Mouse (Mus musculus) forebrain, embryonic 16.5 days (tissue): ENCODE measurements around the gene Ap2b1. TPM values are rescaled to one million over a fixed set of nuclear protein-coding genes. Genes with fewer than 3 reads are reported as not detected.

ENCODE experiments used
- ATAC-seq: fragments of 200-750 bp; cut with Nextera tagmentation; 2 replicates; pipeline ENCODE4 v1.8.0; 2017; ENCODE audit warnings: mild to moderate bottlenecking, moderate library complexity
- H3K27ac ChIP-seq: fragments of 300-500 bp; sonication (generic); 2 replicates; pipeline ENCODE4 v1.5.1; 2014; ENCODE audit warnings: low read length, control low read depth
- H3K27me3 ChIP-seq: fragments of 300-500 bp; sonication (generic); replicated peaks from 2 replicates; pipeline ENCODE4 v1.6.1; 2014; ENCODE audit warnings: low read length; ENCODE audit not compliant: control insufficient read depth, insufficient read depth
- H3K36me3 ChIP-seq: fragments of 300-500 bp; sonication (generic); 2 replicates; pipeline ENCODE4 v1.6.1; 2014; ENCODE audit not compliant: control insufficient read depth, insufficient read depth
- H3K4me1 ChIP-seq: fragments of 300-500 bp; sonication (generic); replicated peaks from 2 replicates; pipeline ENCODE4 v1.6.1; 2014; ENCODE audit warnings: low read length; ENCODE audit not compliant: control insufficient read depth, insufficient read depth
- H3K4me2 ChIP-seq: fragments of 300-500 bp; sonication (generic); 2 replicates; pipeline ENCODE4 v1.6.1; 2014; ENCODE audit warnings: mild to moderate bottlenecking, low read length, control low read depth
- H3K4me3 ChIP-seq: fragments of 300-500 bp; sonication (generic); replicated peaks from 2 replicates; pipeline ENCODE4 v1.5.1; 2014; ENCODE audit warnings: mild to moderate bottlenecking, low read length, control low read depth
- H3K9ac ChIP-seq: fragments of 300-500 bp; sonication (generic); replicated peaks from 2 replicates; pipeline ENCODE4 v1.6.1; 2014; ENCODE audit warnings: low read depth, low read length, control low read depth
- H3K9me3 ChIP-seq: fragments of 300-500 bp; sonication (generic); 2 replicates; pipeline ENCODE4 v1.6.1; 2016; ENCODE audit warnings: low read length; ENCODE audit not compliant: control insufficient read depth
- WGBS: fragments of 180-500 bp; shearing (Covaris S2); extraction: QIAGEN DNeasy Blood & Tissue Kit; methylation state at CpG from one replicate; pipeline ENCODE4 v1.1.7; 2014; 5-methylcytosine and 5-hydroxymethylcytosine counted together
- polyA plus RNA-seq: library from polyadenylated mRNA; unstranded; fragments of >200 nt; fragmentation: Nextera tagmentation; extraction: Ambion mirVana; gene quantifications from 2 replicates; pipeline ENCODE4 v1.2.1, GENCODE M21; 2015

The Ap2b1 gene
- polyA plus RNA-seq, 1 experiment from 2014 or later = 122 TPM

DNA sequence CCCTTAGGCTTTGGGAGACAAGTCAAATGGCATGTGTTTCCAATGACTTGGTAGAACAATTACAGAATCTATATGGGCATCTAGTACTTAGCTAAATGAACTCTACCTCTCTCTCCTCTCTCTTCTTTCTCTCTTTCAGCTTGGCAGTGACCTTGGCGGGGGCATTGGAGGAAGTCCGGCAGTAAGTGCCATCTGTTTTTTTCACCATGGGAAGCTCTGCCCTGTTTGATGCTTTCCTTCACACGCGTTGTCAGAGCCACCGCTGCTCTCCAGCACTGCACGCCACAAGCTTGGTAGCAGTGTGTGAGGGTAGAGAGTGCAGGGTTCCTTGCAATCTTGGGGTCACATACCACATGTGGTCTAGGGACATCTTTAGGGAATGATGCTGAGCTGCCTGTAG, 65.8 kb downstream of the Ap2b1 start:
- Histone ChIP-seq H3K4me3 (no peak overlapping the region), H3K4me1 (peaks cover 3% of the 10 kb centered on the region; the same call in 1 of the 2 replicates), H3K27ac (no peak overlapping the region), H3K9ac (no peak overlapping the region), H3K9me3 (no peaks in the 10 kb centered on the region), H3K36me3 (peaks cover 22% of the 10 kb centered on the region), H3K4me2 (no peak overlapping the region), H3K27me3 (no peaks in the 10 kb centered on the region)
- WGBS = 89% methylated on average over 6 of the region's 6 CpGs
- no peak for ATAC-seq

GRCm38 (mm10) chr11:83371267-83371666, 72.4 kb downstream of the Ap2b1 start:
- 85% methylated on average over 4 of the region's 4 CpGs for WGBS
- Histone ChIP-seq H3K4me2 (no peak overlapping the region), H3K9me3 (no peaks in the 10 kb centered on the region), H3K9ac (no peak overlapping the region), H3K36me3 (peaks cover 28% of the 10 kb centered on the region), H3K27ac (no peak overlapping the region), H3K4me1 (no peaks in the 10 kb centered on the region), H3K4me3 (no peak overlapping the region), H3K27me3 (no peaks in the 10 kb centered on the region)
- no peak for ATAC-seq

GRCm38 (mm10) chr11:83379745-83380341, 81.0 kb downstream of the Ap2b1 start:
- WGBS = 87% methylated on average over 7 of the region's 7 CpGs
- ATAC-seq = no peak
- Histone ChIP-seq H3K9ac (no peak overlapping the region), H3K4me1 (peaks cover 3% of the 10 kb centered on the region), H3K4me2 (no peak overlapping the region), H3K36me3 (peaks cover 6% of the 10 kb centered on the region), H3K27ac (no peak overlapping the region), H3K27me3 (no peaks in the 10 kb centered on the region), H3K9me3 (no peaks in the 10 kb centered on the region), H3K4me3 (no peak overlapping the region)

DNA sequence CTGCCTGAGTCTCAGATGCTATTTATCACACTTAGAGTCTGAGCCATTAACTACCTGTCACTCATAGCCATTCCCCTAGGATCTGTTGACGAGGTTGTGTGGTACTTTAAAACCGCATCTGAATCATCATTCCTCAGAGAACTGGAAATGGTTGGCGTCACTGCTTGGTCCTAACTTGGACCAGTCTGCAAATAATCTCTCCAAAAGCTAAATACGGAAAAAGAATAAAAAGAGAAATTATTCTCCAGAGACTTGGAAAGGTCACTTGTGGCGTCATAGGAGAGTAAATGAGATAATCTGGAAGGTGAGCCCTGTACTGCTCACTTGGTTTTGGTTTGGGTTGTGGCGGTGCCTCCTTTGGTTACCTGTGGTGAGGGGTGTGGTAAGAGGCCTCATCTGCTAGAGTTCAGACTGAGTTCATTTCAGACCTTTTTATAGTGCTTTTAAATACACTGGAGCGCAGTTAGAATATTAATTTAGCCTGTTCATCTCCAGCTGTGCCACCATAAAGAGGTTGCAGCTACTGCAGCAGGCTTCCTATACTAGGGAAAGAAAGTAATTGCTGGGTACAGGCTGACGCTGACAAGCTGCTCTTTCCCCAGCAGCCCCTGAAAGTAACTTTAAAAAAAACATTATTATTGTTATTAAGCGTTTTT, 84.2 kb downstream of the Ap2b1 start:
- no peak overlapping the region for H3K4me3 ChIP-seq
- 31% methylated on average over 9 of the region's 9 CpGs for WGBS
- no peaks in the 10 kb centered on the region for H3K9me3 ChIP-seq
- peaks cover 3% of the 10 kb centered on the region for H3K4me1 ChIP-seq
- H3K36me3 ChIP-seq = peaks cover 1% of the 10 kb centered on the region; the same call in 1 of the 2 replicates
- H3K9ac ChIP-seq = no peak overlapping the region
- peak overlapping the region; percentile 5; the same call in 1 of the 2 replicates for H3K27ac ChIP-seq
- peak; percentile 68 for ATAC-seq
- no peak overlapping the region for H3K4me2 ChIP-seq
- H3K27me3 ChIP-seq = no peaks in the 10 kb centered on the region

DNA sequence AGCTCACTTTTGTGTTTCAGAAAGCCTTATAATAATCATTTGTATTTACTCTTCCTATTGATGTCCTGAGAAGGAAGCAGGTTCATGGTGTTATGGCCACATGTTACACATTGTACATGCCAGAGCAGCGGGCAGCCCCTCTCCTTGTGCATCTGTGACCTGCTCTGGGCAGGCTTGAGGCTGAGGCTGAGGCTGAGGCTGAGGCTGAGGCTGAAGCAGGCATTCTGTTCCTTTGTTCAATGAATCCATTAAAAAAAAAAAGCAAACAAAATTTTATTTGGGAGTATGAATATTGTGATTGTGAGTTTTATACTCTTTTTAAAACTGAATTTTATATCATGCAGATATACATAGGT, 84.7 kb downstream of the Ap2b1 start:
- 59% methylated on average over 1 of the region's 1 CpGs for WGBS
- peaks cover 3% of the 10 kb centered on the region for H3K4me1 ChIP-seq
- no peaks in the 10 kb centered on the region for H3K27me3 ChIP-seq
- no peak overlapping the region for H3K4me3 ChIP-seq
- H3K27ac ChIP-seq = peak overlapping the region; percentile 70
- no peak overlapping the region for H3K9ac ChIP-seq
- no peaks in the 10 kb centered on the region for H3K9me3 ChIP-seq
- peak; percentile 52; the same call in 1 of the 2 replicates for ATAC-seq
- H3K4me2 ChIP-seq = no peak overlapping the region
- H3K36me3 ChIP-seq = no peaks in the 10 kb centered on the region

- Histone ChIP-seq H3K9ac (no peak overlapping the region), H3K4me3 (no peak overlapping the region), H3K4me1 (peaks cover 15% of the 10 kb centered on the region), H3K27ac (peak overlapping the region; percentile 45), H3K27me3 (no peaks in the 10 kb centered on the region), H3K4me2 (no peak overlapping the region), H3K36me3 (peaks cover 22% of the 10 kb centered on the region), H3K9me3 (no peaks in the 10 kb centered on the region)
- 90% methylated on average over 4 of the region's 4 CpGs for WGBS
- ATAC-seq = no peak
These were observed 94.2 kb downstream of the Ap2b1 start for GRCm38 (mm10) chr11:83393062-83393461.

- H3K4me2 ChIP-seq = no peak overlapping the region
- H3K36me3 ChIP-seq = peaks cover 27% of the 10 kb centered on the region
- peaks cover 15% of the 10 kb centered on the region for H3K4me1 ChIP-seq
- peak; percentile 88 for ATAC-seq
- H3K9me3 ChIP-seq = no peaks in the 10 kb centered on the region
- no peak overlapping the region for H3K4me3 ChIP-seq
- H3K27me3 ChIP-seq = no peaks in the 10 kb centered on the region
- H3K9ac ChIP-seq = no peak overlapping the region; the same call in 1 of the 2 replicates
- WGBS = 8% methylated on average over 6 of the region's 6 CpGs
- H3K27ac ChIP-seq = peak overlapping the region; percentile 65
These were observed 96.1 kb downstream of the Ap2b1 start for GRCm38 (mm10) chr11:83394802-83395439.

DNA sequence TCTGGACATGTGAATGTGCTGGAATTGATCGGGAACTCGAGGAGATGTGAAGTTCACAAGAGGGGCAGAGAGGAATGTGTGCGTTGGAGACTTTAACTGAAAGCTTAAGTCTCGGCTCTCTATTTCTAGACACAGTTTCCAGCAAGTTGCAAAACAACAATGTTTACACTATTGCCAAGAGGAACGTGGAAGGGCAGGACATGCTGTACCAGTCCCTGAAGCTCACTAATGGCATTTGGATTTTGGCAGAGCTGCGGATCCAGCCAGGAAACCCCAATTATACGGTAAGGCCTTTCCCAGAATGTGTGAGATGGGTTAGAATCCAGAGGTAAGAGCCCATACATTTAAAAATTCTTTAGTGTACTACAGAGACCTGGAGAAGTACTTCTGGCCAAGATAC, 98.8 kb downstream of the Ap2b1 start:
- no peaks in the 10 kb centered on the region for H3K9me3 ChIP-seq
- H3K27ac ChIP-seq = no peak overlapping the region
- H3K36me3 ChIP-seq = peaks cover 21% of the 10 kb centered on the region
- H3K4me2 ChIP-seq = no peak overlapping the region
- WGBS = 96% methylated on average over 7 of the region's 7 CpGs
- H3K27me3 ChIP-seq = no peaks in the 10 kb centered on the region
- H3K4me3 ChIP-seq = no peak overlapping the region
- no peak overlapping the region for H3K9ac ChIP-seq
- peaks cover 15% of the 10 kb centered on the region for H3K4me1 ChIP-seq
- no peak for ATAC-seq

GRCm38 (mm10) chr11:83398724-83399123, 99.9 kb downstream of the Ap2b1 start:
- no peak for ATAC-seq
- H3K27ac ChIP-seq = no peak overlapping the region
- no peak overlapping the region for H3K4me2 ChIP-seq
- peaks cover 15% of the 10 kb centered on the region for H3K4me1 ChIP-seq
- peaks cover 23% of the 10 kb centered on the region for H3K36me3 ChIP-seq
- no peaks in the 10 kb centered on the region for H3K27me3 ChIP-seq
- WGBS = 77% methylated on average over 5 of the region's 5 CpGs
- H3K9me3 ChIP-seq = no peaks in the 10 kb centered on the region
- no peak overlapping the region for H3K4me3 ChIP-seq
- no peak overlapping the region for H3K9ac ChIP-seq
